Mouse (Mus musculus) kidney, postnatal 36 days (tissue): ENCODE measurements around the gene Ap3m1.

ENCODE experiments used
- DNase-seq, 2 experiments: peaks; one replicate each; pipeline ENCODE4 v3.0.0; 2021 to 2022; ENCODE audit warnings: mixed read lengths in 2 of 2

Gene Ap3m1

GRCm38 (mm10) chr14:20999617-21000016, 52.7 kb downstream of the Ap3m1 start:
- DNase-seq, result peak in 1 of 2 experiments; percentile 19

GRCm38 (mm10) chr14:20997548-20997947, 54.8 kb downstream of the Ap3m1 start:
- DNase-seq, result no peak

- peak in 1 of 2 experiments; percentile 16 for DNase-seq
Observed at GRCm38 (mm10) chr14:20996361-20996760, 55.9 kb downstream of the Ap3m1 start.

DNA sequence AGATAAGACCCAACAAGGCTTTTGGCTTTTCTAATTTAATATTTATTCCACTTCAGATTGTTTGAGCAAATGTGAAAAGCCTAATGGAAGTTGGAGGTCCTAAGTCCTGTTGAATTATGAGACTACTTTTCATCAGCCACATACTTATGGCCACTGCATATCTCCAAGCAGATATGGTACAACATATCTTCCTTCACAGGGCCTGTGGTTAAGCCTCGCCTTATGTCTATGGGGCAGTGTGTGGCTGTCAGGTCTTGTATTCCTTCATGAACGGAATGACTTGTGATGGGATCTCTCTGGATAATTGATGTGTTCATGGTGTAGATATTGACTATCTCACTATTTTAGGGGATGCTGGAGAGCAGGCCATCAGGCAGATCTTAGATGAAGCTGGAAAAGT, 56.8 kb downstream of the Ap3m1 start:
- DNase-seq, result no peak

- DNase-seq, result no peak
Observed at GRCm38 (mm10) chr14:20994475-20994874, 57.8 kb downstream of the Ap3m1 start.

DNA sequence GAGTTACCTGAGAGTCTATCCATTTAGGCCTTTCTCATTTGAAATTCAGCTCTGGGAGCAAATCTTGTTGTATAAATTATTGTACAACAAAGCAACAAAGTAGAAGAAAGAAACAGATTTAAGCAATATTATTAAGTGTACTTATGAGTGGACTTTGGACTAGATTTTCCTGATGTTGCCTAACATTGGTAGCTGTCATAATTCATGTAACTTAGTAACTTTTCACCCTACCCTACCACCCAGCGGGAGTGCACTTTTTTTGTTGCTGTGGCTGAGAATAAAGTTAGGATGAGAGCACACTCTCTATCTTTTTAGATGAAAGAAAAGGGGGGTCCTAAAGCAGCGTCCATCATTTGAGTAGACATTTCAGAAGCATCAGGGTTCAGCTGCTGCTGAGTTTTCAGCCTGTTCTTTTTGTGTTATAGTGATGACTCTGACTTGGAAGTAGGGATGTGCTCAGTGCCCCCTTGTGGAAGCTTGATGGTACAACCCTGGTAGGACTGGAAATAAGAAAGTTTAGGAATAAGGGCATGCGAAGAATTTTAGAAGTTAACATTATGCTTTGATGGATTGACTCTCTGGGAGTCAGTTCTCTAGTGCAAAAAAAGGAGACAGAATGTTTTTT, 59.1 kb downstream of the Ap3m1 start:
- peak; percentile 65 to 70 for DNase-seq

- no peak for DNase-seq
Observed at GRCm38 (mm10) chr14:20991492-20991891, 60.8 kb downstream of the Ap3m1 start.

GRCm38 (mm10) chr14:20985482-20985881, 66.8 kb downstream of the Ap3m1 start:
- peak in 1 of 2 experiments; percentile 46 for DNase-seq

DNA sequence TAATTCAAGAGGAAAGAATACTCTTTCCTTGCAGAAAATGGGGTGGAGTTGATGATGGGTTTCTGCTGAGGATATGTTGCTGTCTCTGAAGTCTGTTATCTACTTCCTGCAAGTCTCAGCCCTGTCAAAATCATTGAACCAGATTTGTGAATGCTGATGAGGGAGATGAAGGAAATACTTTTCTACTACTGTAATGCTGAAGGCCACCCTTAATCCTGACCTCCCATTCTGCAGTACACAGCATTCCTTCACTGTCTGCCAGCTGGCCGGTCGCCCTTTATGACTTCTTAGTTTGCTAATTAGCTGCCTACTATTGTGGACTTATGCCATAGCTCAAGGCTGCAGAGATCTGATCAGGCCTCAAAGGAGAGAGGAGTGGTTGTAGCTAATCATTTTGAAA, 68.5 kb downstream of the Ap3m1 start:
- DNase-seq, result peak; percentile 92
